Mouse (Mus musculus) liver, embryonic 14 days (tissue): ENCODE data around the gene Tubgcp4. TPM values are rescaled to one million over a fixed set of nuclear protein-coding genes. Genes with fewer than 3 reads are reported as not detected.

ENCODE experiments used
- polyA plus RNA-seq: library from polyadenylated mRNA; depleted of rRNA; stranded (reverse); fragments of >200 nt; gene quantifications from 2 replicates; pipeline ENCODE4 v1.2.3, GENCODE M21; 2012; rRNA removed

The Tubgcp4 gene
- polyA plus RNA-seq = 14.7 and 16.5 TPM in 2 replicates

DNA sequence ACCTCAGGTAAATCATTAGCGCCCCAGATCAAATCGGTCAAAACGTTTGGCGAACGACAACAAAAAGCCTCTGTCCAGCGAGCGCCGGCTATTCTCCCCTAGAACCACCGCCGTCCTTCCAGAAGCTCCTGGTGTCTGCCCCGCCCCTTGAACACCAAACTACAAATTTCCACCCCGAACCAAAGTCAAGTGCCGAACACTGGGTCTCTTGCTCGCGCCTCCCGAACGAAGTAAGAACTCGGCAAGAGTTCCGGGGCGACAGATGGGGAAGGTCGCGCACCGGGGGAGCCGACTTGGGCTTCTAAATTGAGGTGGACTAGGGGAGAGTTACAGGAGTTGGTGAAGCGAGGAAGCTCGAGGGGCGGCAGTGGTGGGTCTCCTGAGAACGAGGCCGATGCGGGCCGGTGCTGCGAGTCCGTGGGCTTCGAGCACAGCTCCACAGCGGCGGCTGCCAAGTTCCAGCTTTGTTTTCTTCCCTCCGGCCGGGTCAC lies at the start of gene Tubgcp4:
Gene Tubgcp4 (plus strand): TSS at position 174 of the 491 bp plus-strand sequence.

DNA sequence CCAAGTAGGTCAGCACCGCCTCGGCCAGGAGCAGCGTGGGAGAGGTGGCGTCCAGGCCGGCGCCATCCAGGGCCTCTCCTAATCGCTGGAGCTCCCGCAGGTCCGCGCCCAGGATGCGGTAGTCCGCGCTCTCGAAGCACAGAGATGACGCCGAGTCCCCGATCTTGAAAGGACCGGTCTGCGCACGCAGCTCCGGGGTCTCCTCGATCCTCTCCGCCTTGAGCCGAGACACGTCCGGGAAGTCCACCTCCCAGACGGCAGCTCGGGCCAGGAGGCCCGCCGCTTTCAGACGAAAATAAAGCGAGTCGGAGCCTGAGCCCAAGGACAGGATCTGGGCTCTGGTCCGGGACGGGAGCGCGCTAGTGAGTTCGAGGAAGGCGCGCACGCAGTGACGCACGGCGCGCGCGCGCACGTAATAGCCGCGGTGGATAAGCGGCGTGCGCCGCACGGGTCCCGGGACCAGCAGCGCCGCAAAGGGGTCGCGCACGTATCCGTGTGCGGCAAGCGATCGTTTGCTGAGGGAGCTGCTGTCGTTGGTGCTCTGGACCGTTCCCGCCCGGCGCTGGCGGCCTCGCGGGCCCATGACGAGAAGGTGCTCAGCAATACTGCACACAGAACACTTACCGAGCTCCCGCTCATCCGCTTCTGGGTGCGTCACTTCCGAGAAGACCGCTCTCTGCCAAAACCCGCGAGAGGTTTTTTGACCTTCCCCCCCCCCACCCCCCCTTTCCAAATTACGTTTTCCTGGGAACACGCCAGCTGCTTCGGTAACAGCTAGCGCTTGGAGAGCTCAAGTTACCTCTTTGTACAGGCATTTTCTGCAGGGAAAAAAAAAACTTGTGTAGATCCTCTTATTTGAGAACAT lies 30.2 kb upstream of the Tubgcp4 start, which contains the start of the genes Adal and Lcmt2:
Gene Adal (plus strand): TSS at position 411 of the 865 bp plus-strand sequence.
Gene Lcmt2 (minus strand): TSS at position 636 of the 865 bp plus-strand sequence.

DNA sequence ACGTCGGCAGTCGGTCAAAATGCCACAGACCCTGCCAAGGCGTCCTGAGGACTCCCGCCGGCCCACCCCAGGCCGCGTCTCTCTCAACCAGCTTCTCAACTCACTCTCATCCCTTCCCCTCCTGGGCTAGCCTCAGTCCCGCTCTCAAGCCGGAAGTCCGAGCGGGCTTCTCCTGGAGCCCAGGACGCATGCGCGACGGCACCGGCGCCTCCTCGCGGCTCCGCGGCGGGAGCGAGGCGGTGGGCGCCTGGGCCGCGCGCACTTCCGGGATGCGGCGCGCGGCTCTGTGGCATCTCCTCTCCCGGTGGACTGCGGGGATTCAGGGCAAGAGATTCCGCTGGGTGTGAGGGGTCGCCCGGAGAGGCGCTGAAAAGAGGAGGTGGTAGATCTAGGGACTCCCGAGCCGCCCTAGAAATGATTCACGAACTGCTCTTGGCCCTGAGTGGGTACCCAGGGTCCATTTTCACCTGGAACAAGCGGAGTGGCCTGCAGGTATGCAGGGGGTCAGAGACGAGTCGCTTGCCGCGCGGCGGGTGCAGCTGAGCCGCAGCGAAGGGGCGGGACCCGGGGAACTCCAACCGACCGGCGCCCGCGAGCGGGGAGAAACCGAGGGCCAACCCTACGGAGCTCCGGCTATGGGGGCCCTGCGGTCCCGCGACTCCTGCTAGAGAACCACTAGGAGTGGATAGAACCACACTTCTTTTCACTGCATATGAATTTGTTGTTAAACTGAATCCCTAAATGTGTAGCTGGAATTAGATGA lies 707 bp downstream of the Tubgcp4 start, which contains the start of gene Zscan29:
Gene Zscan29 (minus strand): TSS at position 146 of the 763 bp plus-strand sequence.

Other genes starting within 250 kb of the Tubgcp4 start
- 5.1 and 6.4 TPM in 2 replicates for gene Ubr1, start 199.9 kb upstream of the Tubgcp4 start, polyA plus RNA-seq
- 2.1 TPM in 2 replicates for gene Tmem62, start 193.6 kb upstream of the Tubgcp4 start, polyA plus RNA-seq
- gene Ccndbp1, start 162.3 kb upstream of the Tubgcp4 start, polyA plus RNA-seq = 35.2 and 40.9 TPM in 2 replicates
- 141 and 176 TPM in 2 replicates for gene Epb42, start 133.6 kb upstream of the Tubgcp4 start, polyA plus RNA-seq
- gene Tgm5, start 84.8 kb upstream of the Tubgcp4 start, polyA plus RNA-seq = 0.01 TPM in 1 of 2 replicates, not detected in the other
- 0.01 and 0.03 TPM in 2 replicates for gene Tgm7, start 60.9 kb upstream of the Tubgcp4 start, polyA plus RNA-seq
- gene Adal, start 30.2 kb upstream of the Tubgcp4 start, polyA plus RNA-seq = 5.0 and 5.8 TPM in 2 replicates
- 3.3 and 4.1 TPM in 2 replicates for gene Lcmt2, start 30.0 kb upstream of the Tubgcp4 start, polyA plus RNA-seq
- gene Zscan29, start 471 bp downstream of the Tubgcp4 start, polyA plus RNA-seq = 2.1 and 2.5 TPM in 2 replicates
- gene Trp53bp1, start 100.8 kb downstream of the Tubgcp4 start, polyA plus RNA-seq = 18.5 and 20.7 TPM in 2 replicates
- 0.07 and 0.08 TPM in 2 replicates for gene Map1a, start 118.9 kb downstream of the Tubgcp4 start, polyA plus RNA-seq
- 4.3 and 4.7 TPM in 2 replicates for gene Ppip5k1, start 184.7 kb downstream of the Tubgcp4 start, polyA plus RNA-seq
- gene Ckmt1, start 187.1 kb downstream of the Tubgcp4 start, polyA plus RNA-seq = 0.03 TPM in 1 of 2 replicates, not detected in the other
- gene Strc, start 216.5 kb downstream of the Tubgcp4 start, polyA plus RNA-seq = not detected in 2 replicates
- 106 and 117 TPM in 2 replicates for gene Pdia3, start 243.1 kb downstream of the Tubgcp4 start, polyA plus RNA-seq
- 0.58 and 0.63 TPM in 2 replicates for gene Catsper2, start 243.1 kb downstream of the Tubgcp4 start, polyA plus RNA-seq